Mouse (Mus musculus) kidney, postnatal 10 days (tissue): ENCODE measurements around the gene Usp31.
A peak's percentile ranks its signal among the peaks of the same experiment; 100 is the strongest.

ENCODE experiments used
- DNase-seq: peaks from one replicate; pipeline ENCODE4 v3.0.0; 2021; ENCODE audit warnings: mixed read lengths

Usp31 gene

DNA sequence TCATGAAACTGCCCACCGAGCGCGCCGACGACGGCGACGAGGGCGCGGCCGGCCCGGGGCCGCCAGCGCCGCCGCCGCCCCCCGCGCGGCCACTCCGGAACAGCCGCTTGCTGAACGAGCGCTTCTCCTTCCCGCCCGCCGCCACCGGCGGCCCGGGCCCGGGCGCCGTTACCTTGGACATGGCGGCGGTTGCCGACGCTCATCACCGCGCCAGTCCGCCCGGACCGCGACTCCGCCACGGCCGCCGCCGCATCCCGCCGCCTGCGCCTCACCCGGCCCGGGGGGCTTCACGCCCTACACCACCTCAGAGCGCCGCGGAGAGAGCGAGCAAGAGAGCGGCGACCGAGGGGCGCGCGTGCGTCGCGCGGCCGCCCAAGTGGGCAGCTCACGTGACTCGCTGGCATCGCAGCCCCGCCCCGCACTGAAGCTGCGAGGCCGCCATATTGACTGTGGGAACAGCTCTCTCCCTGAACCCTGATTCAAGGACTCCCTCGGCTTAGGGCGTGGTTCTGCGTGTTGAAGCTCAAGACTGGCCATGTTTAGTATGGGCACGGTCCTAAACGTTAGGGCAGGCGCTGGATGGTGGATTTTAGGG is at the start of gene Usp31:
Usp31 (minus strand) TSS at position 181 of the 595 bp plus-strand sequence.
- peak; percentile 96 for DNase-seq

DNA sequence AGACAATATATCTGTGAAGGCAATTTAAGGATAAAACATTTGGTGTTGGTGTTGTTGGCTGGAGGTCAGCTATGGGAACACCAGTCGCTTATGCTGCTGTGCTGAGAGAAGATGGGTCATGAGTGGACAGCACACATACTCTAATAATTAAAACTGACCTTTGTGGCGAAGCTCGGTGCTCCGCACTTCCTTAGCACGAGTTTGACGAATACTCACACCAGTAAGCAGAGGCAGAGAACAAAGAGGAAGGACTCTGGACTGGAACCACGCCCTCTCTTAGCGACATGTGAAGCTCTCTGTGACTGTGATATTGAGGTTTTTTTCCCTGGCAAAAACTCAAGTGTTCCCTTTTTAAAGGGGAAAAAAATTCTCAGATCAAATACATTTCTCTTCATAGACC is 47.7 kb upstream of the Usp31 start:
- no peak for DNase-seq

DNA sequence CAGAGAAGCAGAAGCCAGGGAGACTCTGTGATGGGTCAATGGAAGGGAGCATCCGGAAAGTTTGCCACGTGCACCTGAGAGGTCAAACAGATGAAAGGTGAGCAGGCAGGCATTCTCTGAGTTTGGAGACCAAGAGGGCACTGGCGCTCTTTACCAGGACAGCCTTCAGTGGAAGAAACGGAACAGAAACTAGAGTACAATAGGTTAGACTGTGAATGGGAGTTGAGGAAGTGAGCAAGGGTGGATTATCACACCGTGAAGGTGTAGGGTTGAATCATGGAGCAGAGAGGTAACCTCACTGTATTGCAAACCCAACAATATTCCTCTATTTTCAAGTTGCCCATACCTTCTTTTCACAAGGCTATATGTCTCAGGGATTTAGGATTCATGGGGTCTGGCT is 43.2 kb upstream of the Usp31 start:
- no peak for DNase-seq

DNA sequence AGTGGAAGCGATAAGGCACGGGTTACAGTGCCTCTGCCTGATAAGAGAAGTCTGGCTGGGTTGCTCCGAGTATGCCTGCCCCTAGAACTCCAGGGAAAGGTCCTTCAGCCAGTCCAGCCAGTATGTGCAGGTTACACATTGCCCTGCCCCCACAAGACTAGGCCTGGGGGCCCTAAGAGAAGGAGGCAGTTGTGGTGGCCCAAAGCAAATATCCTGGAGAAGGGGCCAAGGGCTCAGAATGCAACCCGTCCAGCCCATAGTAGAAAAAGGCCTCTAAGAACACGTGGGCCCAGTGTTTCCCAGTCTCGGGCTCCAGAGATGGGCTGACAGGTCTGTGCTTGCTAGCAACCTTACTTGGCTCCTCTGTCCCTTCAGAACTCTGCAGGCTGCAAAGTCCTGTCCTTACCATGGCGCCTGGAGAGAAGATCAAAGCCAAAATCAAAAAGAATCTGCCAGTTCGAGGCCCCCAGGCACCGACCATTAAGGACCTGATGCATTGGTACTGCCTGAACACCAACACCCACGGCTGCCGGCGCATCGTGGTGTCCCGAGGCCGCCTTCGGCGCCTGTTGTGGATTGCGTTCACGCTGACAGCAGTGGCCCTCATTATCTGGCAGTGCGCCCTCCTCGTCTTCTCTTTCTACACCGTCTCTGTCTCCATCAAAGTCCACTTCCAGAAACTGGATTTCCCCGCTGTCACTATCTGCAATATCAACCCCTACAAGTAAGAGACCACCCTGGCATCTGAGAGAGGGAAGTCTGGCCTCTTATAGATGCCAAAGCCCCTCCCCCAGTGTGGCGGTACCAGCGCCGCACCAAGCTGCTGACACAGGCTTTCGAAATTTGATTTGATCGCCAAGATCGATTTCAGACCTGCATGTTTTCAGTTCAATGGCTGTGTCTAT is 30.7 kb upstream of the Usp31 start:
- DNase-seq = no peak

DNA sequence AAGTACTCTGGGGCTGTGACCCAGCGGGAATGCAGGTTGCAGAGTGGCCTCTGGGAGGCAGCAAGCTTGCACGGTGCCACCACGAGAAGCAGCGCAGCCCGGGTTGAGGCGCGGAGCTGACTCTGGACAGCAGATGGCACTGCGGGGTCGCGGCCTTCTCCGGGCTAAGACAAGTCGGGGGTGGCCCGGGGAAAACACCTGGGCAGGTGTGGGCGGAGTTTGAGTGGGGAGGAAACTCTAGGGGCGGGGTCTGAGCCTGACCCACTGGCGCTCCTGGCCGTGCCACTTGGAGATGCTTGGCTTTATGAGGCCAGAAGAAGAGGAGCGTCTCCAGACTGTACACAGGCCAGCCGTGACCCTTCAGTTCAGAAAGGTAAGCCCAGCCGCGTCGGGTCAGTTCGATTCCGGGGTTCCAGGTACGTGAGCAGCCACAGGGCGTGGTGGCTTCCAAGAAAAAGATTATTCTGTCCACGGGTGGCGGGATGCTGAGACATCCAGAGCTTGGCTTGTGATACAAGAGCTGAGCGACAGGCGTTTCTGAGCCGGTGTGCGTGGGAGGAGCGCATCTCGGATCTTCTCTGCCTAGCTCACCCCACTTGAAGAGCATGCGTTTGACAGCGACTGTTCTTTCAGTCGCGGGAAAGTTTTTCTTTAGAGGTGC is 27.2 kb upstream of the Usp31 start, which contains the start of gene Scnn1g:
Scnn1g (plus strand) TSS at position 309 of the 661 bp plus-strand sequence.
- peak; percentile 91 for DNase-seq

DNA sequence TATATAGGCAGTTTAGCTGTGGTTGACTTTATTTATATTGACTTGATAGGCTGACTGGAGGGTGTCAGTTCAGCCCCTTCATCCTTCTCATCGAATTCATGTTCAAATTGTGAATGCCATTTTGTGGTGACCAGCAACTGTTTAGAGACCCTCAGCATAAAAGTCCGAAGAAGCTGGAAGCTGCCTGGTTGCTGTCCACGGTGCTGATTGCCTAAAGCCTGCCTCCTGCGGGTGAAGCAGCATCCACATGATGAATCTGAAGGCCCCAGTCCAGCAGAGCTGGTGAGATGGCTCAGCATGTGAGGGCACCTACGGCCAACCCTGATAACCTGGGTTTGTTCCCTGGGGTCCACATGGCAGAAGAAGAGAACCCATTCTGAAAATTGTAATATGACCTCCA is 23.2 kb upstream of the Usp31 start:
- DNase-seq = peak; percentile 85

DNA sequence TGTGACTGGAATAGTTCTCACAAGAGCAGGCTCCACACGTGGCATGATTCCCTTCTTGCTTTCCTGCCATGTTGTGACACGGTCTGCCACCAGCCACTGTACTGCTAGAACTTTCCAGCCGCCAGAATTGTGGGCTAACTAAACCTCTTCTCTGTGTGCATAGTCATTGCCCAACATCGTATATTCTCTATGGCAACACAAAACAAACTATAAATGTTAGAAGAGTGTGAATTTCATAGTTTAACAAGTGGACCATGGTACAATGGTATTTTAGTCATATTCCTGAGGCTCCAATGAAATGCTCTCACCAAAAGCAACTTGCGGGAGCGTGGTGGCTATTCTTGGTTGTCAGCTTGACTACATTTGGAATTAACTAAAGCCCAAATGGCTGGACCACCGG is 10.0 kb upstream of the Usp31 start:
- no peak for DNase-seq

DNA sequence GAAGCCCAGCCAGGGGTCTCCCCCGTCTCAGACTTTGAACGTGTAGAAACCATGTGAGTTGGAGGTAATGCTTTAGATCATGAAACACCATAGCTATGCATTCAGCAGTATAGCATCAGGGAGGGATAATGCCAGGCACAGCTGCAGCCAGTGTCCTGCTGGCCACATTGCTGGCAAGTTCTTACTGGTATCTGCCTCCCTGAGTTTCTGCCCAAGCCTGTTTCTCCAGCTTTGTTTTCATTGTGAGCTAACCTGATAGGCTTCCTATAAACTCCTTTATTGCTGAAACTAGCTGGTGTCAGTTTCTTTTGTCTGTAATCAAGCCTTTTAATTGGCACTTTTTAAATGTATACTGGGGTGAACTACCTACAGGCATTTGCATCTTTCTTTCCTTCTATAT is 4.1 kb upstream of the Usp31 start:
- DNase-seq = no peak

DNA sequence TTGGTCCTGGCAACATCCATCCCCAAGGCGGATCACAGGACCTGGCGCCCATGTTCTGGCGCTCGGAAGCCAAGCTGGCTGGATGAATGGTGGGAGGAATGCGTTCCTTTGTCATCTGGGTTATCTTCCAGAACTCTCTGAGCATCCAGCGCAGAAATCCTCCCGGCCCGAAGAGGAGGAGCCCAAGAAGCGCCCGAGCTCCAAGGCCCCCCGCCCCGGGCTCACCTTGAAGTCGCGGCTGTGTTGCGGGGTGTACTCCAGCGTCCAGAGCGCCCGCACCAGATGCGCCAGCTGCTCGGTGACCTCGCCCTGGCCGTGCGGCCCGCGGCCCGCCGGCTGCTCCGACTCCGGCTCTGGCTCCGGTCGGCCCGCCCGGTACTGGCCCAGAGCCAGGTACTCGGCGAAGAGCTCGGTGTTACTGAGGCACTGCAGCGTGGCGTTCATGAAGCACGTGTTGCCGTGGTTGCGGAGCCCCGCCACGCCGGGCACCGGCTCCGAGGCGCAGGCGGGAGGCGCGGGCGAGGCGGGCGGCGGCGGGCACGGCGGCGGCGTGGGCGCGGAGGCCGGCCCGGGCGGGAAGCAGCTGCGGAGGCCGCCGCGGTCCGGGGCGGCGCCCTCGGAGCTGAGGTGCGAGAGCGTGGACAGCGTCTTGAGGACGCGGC is 511 bp downstream of the Usp31 start:
- peak; percentile 70 for DNase-seq

DNA sequence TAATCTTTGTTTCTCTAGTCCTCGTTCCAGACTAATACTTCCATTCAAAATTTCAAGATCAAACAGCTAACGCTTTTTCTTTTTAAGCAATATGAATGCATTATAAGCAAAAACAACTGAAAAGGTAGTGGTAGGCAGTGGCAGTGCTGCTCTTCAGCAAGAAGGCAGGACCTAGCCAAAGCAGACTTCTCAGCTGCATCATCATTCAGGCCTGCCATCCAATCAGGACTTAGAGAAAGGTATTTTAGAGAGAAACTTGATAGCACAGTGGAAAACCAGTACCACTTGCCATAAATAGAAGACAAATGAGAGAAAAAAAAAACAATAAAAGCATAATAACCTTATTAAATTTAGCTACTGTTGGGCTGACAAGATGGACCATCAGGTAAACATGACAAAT is 2.0 kb downstream of the Usp31 start:
- no peak for DNase-seq

DNA sequence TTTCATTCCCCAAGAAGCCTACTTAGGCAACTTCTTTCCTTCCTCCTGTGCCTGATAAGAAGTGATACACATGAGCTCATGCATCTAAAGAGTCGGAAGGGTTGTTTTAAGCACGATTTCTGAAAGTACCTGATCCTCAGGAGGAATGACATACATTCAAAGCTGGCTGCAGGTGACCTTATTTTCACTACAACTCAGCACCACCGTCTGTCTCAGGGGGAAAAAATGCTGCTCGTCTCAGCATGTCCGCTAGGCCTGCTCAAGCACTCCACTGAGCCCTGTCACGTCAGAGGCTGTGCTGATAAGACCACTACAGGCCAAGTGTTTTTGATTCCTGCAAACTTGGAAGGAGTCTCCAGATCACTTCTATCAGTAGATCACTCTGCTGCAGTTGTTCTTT is 5.1 kb downstream of the Usp31 start:
- DNase-seq = no peak

DNA sequence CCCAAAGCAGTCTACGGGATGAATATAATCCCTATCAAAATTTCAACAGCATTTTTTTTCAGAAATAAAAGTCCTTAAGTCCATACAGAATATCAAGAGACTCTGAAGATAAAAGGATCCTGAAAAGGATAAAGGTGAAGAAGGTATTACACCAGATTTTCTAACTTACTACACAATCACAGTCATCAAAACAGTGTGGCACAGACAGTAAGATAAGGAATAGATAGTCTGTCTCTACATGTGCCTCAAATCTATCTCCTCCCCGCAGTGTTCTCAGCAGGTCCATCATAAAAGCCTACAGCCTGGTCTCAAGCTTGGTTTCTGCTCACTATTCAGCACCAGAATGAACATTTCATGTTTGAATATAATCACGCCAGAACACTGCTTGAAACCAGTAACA is 6.6 kb downstream of the Usp31 start:
- DNase-seq = no peak

DNA sequence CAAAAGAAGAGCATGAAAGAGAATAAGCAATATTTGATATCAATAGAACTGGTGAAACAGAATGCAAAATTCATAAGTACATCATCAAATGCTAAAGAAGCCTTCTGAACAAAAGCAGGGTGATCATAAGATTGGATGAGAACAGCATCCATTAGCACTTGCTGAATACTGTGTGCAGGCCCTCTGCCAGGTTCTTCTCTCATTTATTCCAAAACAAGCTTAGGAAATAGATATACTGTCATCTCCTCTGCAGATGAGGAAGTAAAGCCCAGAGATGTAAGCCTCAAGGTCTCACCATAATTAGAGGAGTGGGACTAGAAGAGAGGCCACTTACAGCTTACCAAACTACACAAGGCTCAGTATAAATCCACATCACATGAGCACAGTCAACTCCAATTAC is 7.8 kb downstream of the Usp31 start:
- DNase-seq = no peak

DNA sequence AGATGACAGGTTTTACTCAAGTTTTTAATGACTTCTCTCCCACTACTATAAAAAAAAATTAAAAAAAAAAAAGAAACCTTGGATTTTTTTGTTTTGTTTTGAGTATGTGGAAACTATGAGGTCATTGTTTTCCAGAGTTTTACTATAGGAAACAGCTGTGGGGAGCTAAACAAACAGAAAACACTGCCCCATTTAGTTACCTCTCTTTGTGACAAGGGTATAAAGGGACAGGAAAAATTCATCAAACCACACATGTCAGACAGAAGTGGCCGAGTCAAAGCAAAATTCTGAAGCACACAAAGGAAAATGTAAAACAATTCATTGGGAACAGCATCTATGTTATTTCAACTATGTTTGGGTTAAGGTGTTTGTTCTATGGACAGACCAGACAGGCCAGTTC is 9.5 kb downstream of the Usp31 start:
- DNase-seq = no peak

DNA sequence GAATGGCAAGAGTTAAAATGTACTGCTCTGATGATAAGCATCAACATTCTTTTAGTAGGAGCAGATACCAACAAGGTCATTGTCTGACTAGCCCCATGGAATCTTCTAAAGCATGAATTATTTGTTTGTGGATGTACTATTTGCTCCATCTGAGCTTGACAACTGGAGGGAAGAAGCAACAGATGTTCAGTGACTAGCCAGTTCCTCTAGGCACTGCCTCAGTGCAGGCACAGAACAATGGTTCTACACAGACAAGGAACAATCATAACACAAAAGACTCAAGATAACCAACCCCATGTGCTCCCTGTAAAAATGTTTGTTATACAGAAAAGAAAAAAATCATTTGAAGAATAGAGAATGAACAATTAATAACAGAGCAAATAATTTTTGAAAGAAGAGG is 9.9 kb downstream of the Usp31 start:
- DNase-seq = no peak

DNA sequence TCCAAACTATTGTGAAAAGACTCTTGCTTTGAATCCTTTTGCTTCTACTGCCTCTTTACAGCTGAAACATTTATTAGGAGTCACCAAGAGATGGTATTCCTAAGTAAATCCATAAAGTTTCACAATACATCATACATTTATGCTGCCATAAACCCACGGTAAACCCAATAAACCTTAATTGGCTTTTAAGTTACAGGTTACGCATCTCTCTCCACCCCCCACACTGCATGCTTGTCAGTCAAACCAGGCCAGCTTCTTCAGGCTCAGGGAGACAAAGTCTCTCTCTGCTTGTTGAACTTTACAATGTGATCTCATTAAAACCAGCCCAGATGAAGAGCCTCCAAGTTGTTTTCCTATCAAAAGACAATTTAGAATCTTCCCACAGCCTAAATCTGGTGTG is 15.2 kb downstream of the Usp31 start:
- DNase-seq = no peak

DNA sequence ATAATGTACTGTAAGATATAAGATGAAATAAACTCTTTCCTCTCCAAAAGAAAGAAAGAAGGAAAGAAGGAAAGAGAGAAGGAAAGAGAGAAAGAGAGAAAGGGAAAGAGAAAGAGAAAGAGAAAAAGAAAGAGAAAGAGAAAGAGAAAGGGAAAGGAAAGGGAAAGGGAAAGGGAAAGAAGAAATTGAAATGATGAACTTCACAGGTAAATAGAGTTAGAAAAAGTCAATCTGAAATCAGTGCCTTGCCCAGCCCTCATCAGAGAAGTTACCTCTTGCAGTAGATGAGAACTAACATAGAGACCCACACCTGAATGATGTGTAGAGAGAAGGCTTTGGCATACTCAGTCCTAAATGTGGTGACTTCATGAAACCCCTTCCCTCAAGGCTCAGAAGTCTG is 17.7 kb downstream of the Usp31 start:
- DNase-seq = no peak

DNA sequence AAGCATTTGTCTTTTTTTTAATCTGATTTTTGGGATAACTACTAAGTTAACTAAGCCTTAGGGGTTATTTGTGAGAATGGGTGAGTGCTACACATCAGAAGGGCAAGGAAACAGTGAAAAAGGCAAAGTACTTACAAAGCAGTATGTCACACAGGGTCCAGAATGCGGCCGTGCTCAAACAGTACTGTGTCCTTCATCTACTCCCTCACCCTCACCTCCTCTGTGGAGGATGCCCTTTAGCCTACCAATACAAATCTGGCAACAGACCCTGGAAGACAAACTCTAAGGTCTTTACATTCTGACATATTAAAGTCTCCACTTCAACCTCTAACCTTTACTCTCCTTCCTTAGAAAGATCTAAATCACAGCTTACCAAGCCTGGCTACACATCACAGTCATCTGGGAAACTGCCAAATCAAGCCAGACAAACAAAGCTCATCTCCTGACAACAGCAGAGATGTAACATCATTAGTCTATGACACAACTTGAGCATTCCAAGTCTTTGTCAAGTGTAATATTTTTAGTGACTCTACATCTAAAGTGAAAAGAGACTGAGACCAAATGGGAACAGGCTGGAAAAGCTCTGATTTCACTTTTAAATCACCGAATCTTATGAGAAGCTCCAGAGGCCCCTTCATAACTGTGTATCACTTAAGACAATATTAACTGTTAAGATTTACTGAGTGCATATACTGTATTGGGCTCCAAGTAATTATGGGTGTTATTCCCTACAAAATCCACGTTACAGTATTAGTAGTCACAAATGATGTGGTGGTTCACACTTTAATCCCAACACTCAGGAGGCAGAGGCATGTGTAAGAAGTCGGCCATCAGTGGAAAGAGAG is 21.7 kb downstream of the Usp31 start:
- DNase-seq = no peak

DNA sequence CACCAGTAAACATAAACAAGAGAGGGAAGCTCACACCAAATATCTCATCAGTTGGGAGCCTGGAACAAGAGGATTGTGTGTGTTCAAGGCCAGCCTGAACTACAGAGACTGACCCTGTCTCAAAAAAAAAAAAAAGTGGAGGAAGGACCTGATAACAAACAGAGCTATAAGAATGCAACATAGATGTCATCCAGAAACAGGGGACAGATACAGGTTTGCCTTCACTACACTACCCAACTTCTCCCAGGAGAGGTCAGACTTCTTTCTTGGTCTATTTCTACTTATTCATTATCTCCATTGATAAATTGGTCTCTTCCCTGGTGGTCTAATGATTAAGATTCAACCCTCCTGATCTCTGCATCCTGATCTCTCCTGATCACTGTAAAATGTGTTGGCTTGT is 25.9 kb downstream of the Usp31 start:
- no peak for DNase-seq

DNA sequence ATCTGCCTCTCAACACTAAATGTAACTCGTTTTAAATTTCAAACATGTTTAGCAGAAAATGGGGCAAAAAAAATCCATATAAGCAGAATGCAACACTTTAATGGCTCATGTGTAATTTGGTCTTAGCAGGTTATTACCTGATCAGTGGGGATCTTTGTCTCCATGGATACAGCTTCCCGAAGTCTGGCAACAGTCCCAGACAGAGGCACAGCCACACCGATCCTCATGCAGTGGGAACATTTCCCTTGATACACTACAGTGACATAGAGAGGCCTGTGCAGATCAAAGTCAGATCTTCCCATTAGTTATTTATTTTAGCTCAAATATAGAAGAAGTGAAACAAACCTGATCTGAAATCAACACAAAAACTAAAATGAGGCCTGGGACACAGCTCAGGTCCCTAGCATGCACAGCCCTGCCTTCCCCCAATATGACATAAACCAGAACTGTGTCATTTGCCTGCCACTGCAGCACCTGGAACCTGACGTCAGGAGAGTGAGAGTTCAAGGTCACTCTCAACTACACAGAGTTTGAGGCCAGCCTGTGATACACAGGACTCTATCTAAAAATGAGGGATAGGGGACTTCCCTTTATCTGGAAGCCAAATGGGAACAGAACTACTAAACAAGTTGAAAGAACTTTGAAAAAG is 29.8 kb downstream of the Usp31 start:
- DNase-seq = peak; percentile 28

DNA sequence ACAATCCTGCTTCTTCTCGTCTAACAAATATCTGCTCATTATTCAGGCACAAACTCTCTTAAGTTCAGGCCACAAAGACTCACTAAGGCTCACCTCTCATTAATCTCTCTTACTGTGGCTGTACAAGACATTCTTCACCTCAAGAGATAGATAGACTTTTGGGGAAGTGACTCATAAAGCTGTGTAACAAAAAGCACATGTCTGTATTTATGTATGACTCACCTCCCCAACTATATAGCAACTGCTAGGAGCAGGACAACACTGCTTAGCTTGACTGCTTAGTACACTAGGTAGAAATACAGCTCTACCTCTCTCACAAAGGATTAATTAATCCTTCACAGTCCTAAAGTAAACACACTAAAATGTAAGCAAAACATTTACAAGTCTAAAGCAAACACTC is 46.3 kb downstream of the Usp31 start:
- DNase-seq = no peak

DNA sequence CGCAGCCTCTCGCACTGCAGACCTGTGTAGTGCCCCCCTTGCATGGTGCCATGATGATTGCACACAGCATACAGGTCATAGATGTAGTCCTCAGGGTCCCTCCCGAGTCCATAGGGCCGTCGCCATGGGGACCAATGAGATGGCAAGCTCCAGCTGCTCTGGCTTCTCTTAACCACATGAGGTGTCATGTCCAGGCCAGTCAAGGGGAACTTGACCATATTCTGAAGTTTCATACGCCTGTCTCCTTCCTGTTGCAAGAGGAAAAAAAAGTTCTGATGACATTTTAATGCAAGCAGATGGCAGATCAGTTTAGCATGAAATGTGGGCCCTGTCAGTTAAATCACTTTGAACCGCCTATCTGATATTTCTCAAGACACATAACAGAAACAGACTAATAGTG is 48.2 kb downstream of the Usp31 start:
- no peak for DNase-seq
